Mouse (Mus musculus) heart, adult 11 months (tissue): ENCODE measurements at regions not wholly inside any gene's neighbourhood (a gene's known extent, or its start where the extent isn't known, plus 50 kb on each side); places are given as distances from the start of the nearest gene placed in this dataset.

ENCODE experiments used
- DNase-seq: peaks from one replicate; pipeline ENCODE4 v3.0.0; 2022

GRCm38 (mm10) chr8:89152331-89152730, 108.4 kb upstream of the Sall1 start:
- no peak for DNase-seq

- no peak for DNase-seq
These were observed 107.0 kb upstream of the Sall1 start for GRCm38 (mm10) chr8:89150952-89151351.

- DNase-seq: peak; percentile 51
These were observed 97.7 kb upstream of the Sall1 start for GRCm38 (mm10) chr8:89141529-89142235.

- peak; percentile 39 for DNase-seq
These were observed 95.9 kb upstream of the Sall1 start for GRCm38 (mm10) chr8:89139876-89140275.

- DNase-seq: peak; percentile 82
These were observed 94.6 kb upstream of the Sall1 start for GRCm38 (mm10) chr8:89138416-89139125.

- DNase-seq: peak; percentile 75
These were observed 90.9 kb upstream of the Sall1 start for GRCm38 (mm10) chr8:89134581-89135484.

GRCm38 (mm10) chr8:89134058-89134457, 90.1 kb upstream of the Sall1 start:
- no peak for DNase-seq

GRCm38 (mm10) chr8:89121051-89121450, 77.1 kb upstream of the Sall1 start:
- DNase-seq: peak; percentile 51

GRCm38 (mm10) chr8:89107895-89108660, 64.1 kb upstream of the Sall1 start:
- no peak for DNase-seq

GRCm38 (mm10) chr8:89106346-89106745, 62.4 kb upstream of the Sall1 start:
- DNase-seq: no peak

- DNase-seq: no peak
These were observed 53.4 kb upstream of the Sall1 start for GRCm38 (mm10) chr8:89097396-89097795.
